Mouse (Mus musculus) liver, postnatal 0 days (tissue): ENCODE measurements at regions not wholly inside any gene's neighbourhood (a gene's known extent, or its start where the extent isn't known, plus 50 kb on each side); places are given as distances from the start of the nearest gene placed in this dataset.

Source experiments
- CTCF ChIP-seq: sonication (generic); IDR thresholded peaks from 2 replicates; pipeline ENCODE4 v1.5.1; 2016; ENCODE audit warnings: antibody characterized with exemption, low read depth
- EP300 ChIP-seq: IDR thresholded peaks from 2 replicates; pipeline ENCODE4 v1.6.1; 2016; ENCODE audit warnings: antibody characterized with exemption, low read depth, mild to moderate bottlenecking

DNA sequence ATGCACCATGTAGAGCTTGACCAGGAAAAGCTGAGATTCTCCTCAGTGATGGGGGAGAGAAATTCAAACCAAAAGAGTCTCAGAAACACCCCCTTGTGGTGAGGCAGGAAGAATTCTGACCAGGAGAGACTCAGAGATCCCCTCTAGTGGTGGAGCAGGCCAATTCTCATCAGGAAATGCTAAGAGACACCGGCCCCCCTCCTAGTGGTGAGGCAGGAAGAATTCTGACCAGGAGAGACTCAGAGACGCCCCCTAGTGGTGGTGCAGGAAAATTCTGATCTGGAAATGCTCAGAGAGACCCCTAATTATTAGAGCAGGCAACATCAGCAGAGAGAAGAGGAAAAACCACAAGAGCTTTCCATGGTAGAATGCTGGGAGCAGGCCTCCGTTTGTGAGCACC, 303.4 kb downstream of the Dcdc2c start:
- TF ChIP-seq CTCF (peak; percentile 52; the same call in 1 of the 2 replicates), EP300 (no peak)
